Mouse (Mus musculus) bone marrow macrophage, adult 2 months (primary cell): ENCODE measurements at regions not wholly inside any gene's neighbourhood (a gene's known extent, or its start where the extent isn't known, plus 50 kb on each side); places are given as distances from the start of the nearest gene placed in this dataset.
"Not testable (repeated sequence)": the region's sequence is repeated elsewhere in the genome, so short reads cannot be mapped to it uniquely, and the experiment has no call there.

Source experiments
- H3K27ac ChIP-seq: 2 replicates; pipeline ENCODE4 v1.5.1; 2012; ENCODE audit warnings: low read depth, low read length; ENCODE audit not compliant: insufficient read depth
- H3K4me1 ChIP-seq: 2 replicates; pipeline ENCODE4 v1.6.1; 2012; ENCODE audit warnings: low read length; ENCODE audit not compliant: control insufficient read depth, insufficient read depth
- H3K4me3 ChIP-seq: 2 replicates; pipeline ENCODE4 v1.5.1; 2012; ENCODE audit warnings: mild to moderate bottlenecking, low read length, moderate library complexity; ENCODE audit not compliant: insufficient read depth
- CTCF ChIP-seq: IDR thresholded peaks from 2 replicates; pipeline ENCODE4 v1.5.1; 2012; ENCODE audit warnings: low read depth, mild to moderate bottlenecking, low read length, moderate library complexity
- POLR2A ChIP-seq: IDR thresholded peaks from 2 replicates; pipeline ENCODE4 v1.6.1; 2012; ENCODE audit warnings: mild to moderate bottlenecking, low read depth, low read length, borderline replicate concordance

- no peak overlapping the region for H3K27ac ChIP-seq
- H3K4me3 ChIP-seq = no peak overlapping the region
- no peaks in the 10 kb centered on the region for H3K4me1 ChIP-seq
- TF ChIP-seq POLR2A = no peak
- TF ChIP-seq CTCF = no peak
Measured at GRCm38 (mm10) chrX:94863123-94863522, 138.8 kb downstream of the Zxdb start.

- TF ChIP-seq CTCF (peak; percentile 69), POLR2A (no peak)
- H3K4me1 ChIP-seq = no peaks in the 10 kb centered on the region
- H3K4me3 ChIP-seq = peak overlapping the region; percentile 52
- no peak overlapping the region for H3K27ac ChIP-seq
Measured at GRCm38 (mm10) chrX:94865531-94866502, 141.4 kb downstream of the Zxdb start.

GRCm38 (mm10) chrX:94883547-94883946 lies 142.9 kb downstream of the Spin4 start:
- not testable (repeated sequence) for H3K4me3 ChIP-seq, H3K4me1 ChIP-seq, H3K27ac ChIP-seq
